Mouse (Mus musculus) yolk sac, embryonic 10.5 days (tissue): Measurements from ENCODE around the gene Amhr2.

Experiments
- DNase-seq: peaks from one replicate; pipeline ENCODE4 v3.0.0-alpha.2; 2017; ENCODE audit warnings: low spot score

Amhr2 gene

DNA sequence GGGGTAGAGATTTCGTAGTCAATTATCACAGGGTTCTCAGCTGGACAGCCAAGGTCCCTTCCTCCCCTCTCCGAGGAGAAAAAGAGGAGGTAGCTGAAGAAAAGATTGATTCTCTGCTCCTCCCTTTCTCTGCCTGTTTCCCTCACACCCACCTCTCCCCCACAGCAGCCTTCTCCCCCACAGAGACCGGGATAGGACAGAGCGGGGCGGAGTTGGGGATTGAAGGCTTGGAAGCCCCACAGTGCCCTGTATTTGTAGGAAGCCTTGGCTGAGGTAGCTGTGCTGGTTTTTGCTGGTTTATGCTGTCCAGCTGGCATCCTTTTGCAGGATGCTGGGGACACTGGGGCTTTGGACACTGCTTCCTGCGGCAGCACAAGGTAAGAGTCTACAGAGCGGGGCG, at the start of gene Amhr2:
Amhr2 (plus strand) TSS at position 222 of the 400 bp plus-strand sequence.
- no peak for DNase-seq

GRCm38 (mm10) chr15:102398629-102399028, 46.5 kb upstream of the Amhr2 start:
- DNase-seq, result peak; percentile 51

DNA sequence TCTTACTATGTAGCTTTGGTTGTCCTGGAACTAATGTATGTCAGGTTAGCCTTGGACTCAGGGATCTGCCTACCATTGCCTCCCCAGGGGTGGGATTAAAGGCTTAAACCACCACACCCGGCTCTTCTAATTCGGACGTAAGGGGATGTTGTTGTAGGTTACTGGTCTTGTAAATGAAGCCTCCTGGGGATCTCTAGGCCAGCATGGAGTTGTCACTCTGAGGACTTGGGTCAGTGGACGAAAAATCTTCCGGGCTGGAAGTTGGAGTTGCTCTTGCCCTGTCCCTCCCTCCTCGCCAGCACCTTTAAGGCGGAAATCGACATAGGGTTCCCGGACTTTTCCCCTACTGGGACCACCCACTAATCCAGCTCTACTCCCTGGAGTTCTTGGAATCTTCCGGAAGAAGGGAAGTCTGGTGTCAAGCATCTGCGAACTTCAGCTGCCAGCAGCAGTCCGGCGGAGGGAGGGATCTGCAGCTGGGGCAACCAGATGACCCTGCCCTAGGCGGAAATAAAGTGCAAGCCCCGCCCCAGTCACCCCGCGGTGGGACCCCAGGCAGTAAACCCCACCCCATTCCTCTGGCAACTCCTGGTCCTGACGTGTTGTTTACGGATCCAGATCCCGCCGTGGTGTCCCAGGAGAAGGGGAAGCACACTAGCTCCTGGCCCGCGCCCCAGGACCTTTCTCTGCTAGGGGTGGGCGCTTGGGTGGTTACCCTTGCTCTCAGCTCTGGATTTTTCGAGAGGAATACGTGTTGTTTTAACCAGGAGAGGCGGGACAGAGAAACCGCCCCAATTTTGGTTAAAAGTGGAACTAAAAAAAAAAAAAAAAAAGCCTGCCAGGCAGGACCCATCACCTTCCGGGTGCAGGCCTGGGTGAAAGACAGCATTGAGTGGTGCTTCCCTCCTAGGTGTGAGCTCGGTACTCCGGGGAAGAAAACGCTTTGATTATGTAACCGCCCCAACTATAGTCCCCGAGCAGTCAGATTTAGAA, 45.6 kb upstream of the Amhr2 start:
- peak; percentile 95 for DNase-seq

GRCm38 (mm10) chr15:102400476-102401045, 44.6 kb upstream of the Amhr2 start:
- no peak for DNase-seq

- no peak for DNase-seq
These were observed 43.9 kb upstream of the Amhr2 start for GRCm38 (mm10) chr15:102401278-102401677.

DNA sequence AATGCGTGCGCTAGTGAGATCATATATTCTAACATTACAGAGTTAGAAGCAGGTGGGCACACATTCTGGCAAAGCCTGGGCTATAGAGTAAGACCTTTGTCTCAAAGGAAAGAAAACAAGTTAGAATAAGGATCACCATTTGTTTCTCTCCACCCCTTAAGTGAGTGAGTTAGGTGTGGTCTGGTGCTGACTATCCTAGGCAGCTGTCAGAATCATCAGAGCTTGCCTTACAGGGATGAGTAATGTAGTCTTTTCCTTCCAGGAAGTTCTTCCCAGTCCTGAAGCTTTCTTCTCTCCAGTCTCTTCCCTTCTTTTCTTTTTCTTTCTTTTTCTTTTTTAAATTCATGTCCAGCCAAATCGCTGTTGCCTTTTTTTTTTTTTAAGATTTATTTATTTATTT, 43.0 kb upstream of the Amhr2 start:
- no peak for DNase-seq

GRCm38 (mm10) chr15:102404608-102405488, 40.3 kb upstream of the Amhr2 start:
- no peak for DNase-seq

- DNase-seq, result peak; percentile 100
These were observed 39.5 kb upstream of the Amhr2 start, which contains the start of gene Sp1 for GRCm38 (mm10) chr15:102405489-102406195. Gene Sp1 (plus strand): TSS chr15:102406143.

GRCm38 (mm10) chr15:102406196-102406911, 38.8 kb upstream of the Amhr2 start:
- peak; percentile 92 for DNase-seq

GRCm38 (mm10) chr15:102406912-102407580, 38.1 kb upstream of the Amhr2 start:
- no peak for DNase-seq

DNA sequence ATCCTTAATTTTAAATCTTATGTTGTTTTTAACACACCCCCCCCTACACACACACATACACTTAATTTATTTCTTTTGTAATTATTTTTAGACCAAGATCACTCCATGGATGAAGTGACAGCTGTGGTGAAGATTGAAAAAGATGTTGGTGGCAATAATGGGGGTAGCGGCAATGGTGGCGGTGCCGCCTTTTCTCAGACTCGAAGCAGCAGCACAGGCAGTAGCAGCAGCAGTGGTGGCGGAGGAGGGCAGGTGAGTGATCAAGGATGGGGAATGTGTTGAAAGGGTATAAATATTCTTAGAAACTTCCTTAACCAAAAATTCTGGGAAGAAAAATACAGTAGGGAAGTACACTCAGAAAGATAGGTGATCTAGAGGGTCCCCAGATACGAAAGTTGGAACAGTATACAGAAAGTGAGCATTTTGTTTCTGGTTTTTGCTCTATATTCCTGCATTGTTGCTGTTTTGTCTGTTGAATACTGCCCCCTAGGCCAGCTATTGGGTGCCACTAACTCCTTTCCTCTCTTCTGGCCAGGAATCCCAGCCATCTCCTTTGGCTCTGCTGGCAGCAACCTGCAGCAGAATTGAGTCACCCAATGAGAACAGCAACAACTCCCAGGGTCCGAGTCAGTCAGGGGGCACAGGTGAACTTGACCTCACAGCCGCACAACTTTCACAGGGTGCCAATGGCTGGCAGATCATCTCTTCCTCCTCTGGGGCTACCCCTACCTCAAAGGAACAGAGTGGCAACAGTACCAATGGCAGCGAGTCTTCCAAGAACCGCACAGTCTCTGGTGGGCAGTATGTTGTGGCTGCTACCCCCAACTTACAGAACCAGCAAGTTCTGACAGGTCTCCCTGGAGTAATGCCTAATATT, 37.2 kb upstream of the Amhr2 start:
- DNase-seq, result no peak

DNA sequence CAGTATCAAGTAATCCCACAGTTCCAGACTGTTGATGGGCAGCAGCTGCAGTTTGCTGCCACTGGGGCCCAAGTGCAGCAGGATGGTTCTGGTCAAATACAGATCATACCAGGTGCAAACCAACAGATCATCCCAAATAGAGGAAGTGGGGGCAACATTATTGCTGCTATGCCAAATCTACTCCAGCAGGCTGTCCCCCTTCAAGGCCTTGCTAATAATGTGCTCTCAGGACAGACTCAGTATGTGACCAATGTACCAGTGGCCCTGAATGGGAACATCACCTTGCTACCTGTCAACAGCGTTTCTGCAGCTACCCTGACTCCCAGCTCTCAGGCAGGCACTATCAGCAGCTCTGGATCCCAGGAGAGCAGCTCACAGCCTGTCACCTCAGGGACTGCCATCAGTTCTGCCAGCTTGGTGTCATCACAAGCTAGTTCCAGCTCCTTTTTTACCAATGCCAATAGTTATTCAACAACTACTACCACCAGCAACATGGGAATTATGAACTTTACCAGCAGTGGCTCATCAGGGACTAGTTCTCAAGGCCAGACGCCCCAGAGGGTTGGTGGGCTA, 36.5 kb upstream of the Amhr2 start:
- DNase-seq, result no peak

DNA sequence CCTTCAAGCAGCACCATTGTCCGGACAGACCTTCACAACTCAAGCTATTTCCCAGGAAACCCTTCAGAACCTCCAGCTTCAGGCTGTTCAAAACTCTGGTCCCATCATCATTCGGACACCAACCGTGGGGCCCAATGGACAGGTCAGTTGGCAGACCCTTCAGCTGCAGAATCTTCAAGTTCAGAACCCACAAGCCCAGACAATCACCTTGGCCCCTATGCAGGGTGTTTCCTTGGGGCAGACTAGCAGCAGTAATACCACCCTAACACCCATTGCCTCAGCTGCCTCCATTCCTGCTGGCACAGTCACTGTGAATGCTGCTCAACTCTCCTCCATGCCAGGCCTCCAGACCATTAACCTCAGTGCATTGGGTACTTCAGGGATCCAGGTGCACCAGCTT, 35.9 kb upstream of the Amhr2 start:
- DNase-seq, result no peak

GRCm38 (mm10) chr15:102411077-102411476, 34.1 kb upstream of the Amhr2 start:
- no peak for DNase-seq

GRCm38 (mm10) chr15:102413687-102414086, 31.5 kb upstream of the Amhr2 start:
- no peak for DNase-seq

DNA sequence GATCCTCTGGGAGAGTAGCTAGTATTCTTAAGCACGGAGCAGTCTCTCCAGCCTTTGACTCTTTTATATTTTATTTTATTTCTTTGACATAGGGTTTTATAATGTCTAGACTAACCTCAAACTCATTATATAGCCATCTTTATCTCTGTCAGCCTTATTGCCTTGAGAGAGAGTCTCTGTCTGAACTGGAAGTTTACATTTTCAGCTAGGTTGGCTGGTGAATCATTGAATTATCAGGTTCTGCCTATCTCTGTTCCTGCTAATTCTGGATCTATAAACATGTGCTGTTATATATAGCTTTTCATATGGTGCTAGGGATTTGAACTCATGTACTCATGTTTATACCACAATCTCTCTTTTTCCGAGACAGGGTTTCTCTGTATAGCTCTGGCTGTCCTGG, 27.6 kb upstream of the Amhr2 start:
- DNase-seq, result no peak

- no peak for DNase-seq
These were observed 24.2 kb upstream of the Amhr2 start for GRCm38 (mm10) chr15:102420986-102421385.

DNA sequence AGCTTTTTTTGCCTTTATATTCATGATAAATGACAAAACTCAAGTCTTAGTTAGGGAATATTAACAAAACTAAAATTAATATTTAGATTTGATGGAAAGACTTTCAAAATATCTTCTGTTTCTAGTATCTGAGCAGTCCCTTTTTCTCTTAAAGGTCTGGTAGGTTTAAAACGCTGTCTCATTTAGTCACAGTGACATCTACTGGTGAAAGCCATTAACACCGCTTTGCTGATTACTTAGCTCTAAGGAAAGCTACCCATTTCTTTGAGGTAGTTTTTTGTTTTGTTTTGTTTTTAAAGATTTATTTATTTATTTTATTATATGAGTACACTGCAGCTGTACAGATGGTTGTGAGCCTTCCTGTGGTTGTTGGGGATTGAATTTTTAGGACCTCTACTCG, 23.7 kb upstream of the Amhr2 start:
- DNase-seq, result peak; percentile 35
